Mouse (Mus musculus): ENCODE data around the gene Golga2. TPM values are rescaled to one million over a fixed set of nuclear protein-coding genes. Genes with fewer than 3 reads are reported as not detected.

Gene Golga2
- total and polyA plus RNA-seq, 3 experiments = 31.5 to 82.9 (median 81.1) TPM

DNA sequence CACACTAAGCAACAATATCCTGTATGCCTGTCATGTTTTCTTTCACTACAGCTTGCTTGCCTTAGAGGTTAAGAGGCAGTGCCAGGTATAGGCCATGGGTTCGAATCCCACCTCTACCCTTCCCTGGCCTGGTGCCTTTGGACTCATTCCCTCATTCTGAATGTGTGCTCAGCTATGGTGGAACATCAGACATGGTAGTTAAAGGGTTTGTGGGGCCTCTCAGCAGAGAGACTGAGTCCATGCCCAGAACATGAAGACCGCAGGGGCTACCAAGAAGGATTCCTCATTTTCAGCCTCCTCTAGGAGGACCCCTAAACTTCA is 56.1 kb downstream of the Golga2 start:
- no peak for DNase-seq

DNA sequence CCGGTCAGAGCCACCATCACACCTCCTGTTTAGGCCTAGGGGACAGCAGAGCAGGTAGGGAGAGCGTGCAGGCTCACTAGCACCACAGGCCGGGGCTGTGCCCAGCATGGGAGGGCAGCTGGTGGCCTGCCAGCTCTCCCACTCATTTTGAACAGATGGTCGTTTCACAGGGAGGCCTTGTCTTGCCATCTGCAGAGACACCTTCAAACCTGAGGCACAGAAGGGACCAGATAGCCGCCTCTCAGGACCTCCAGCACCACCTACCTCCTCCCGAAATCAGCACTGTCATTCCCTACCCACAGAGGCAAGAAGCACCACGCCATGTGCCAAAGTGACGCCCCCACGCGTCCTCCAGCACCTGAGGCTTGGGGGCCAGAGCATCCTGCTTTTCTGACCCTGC is 56.9 kb downstream of the Golga2 start:
- DNase-seq = no peak

DNA sequence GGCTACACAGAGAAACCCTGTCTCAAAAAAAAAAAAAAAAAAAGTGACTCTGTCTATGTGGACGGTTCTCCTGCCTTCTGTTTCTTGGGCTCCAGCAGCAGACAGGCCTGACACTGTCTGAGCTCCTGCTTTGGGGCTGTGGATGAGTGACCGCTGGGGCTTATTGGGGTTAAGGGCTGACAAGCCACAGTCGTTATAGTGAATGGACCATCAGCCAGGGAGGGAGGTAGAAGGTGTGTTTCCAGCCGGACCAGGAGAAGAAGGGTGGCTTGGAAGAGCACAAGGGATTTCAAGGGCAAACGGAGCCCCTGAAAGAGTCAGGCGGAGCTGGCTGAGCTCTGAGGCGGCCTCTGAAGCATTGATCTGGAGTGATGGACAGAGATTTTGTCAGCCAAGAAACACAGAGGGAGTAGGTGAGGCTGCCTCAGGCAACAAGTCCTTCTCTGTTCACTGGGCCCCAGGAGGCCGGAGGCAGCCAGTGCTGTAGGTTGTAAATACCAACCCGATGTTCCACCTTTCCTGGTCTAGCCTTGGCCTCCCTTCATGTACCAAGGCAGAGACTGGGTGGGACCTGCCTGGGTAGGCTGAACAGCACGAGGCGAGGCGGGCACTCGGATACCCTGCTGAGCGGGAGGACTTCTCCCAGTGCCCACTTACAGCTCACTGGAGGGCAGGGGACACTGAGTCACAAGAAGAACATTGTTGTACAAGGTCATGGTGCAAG is 57.6 kb downstream of the Golga2 start:
- DNase-seq = no peak

DNA sequence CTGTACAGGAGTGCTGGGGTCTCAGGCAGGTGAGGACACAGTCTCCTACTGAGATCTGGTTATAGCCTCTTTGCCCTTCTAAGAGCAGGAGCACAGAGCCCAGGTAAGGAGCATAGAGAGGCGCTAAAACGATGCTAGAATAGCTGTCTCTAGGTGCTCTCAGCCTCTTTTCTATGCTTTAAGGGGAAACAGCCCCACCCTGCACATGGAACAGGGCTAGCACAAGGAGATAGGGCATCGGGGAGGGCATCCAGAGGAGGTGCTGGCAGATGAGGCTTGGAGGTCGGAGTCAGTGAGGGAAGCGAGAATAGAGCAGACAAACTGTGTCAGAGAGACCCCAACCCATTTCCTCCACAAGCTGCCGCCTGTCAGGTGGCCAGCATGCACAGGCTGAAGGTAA is 59.8 kb downstream of the Golga2 start:
- no peak for DNase-seq

DNA sequence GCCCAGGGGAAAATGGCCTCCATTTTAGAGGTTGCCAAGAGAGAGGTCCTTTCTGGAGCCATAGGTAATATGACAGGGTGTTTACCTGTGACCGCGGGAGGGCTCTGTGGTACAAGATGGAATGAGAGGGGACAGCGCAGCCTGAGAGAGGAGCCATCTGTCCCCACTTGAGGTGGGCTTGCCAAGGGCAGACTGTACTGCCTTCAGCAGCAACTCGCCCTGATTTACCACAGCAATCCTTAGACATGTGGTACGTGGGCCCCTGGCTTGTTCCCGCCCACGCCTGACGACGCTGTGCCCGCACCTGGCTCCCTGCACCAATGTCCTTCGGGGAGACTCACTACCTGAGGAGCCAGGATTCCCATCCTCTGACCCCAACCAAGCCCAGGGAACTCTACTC is 61.1 kb downstream of the Golga2 start:
- DNase-seq = no peak

DNA sequence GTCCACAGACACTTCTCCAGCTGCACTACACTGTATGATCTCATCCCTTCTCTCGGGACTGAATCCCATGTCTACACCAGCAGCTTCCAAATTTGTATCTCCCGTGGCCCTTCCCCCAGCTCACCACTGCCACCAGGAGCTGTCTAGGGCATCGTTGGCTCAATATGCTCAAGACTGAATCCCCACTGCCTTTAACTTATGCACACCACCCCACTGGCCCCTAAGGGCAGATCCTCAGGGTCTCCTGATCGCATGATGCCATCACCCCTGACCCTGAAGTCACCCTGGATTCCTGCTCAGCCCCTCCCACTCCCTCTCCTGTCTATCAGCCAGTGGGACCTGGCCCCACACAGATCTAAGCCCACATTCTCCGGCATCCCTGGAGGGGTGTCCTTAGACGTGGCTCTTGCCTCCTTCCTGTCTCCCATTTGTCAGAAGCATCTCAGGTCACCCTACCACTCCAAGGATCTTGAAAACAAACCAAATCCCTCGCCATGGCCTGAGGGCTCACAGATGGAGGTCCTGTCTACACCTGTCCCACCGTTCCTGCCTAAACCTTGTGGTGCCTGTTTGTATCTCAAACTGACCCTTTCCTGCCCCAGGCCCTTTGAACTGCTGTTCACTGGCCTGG is 62.6 kb downstream of the Golga2 start:
- DNase-seq = no peak

DNA sequence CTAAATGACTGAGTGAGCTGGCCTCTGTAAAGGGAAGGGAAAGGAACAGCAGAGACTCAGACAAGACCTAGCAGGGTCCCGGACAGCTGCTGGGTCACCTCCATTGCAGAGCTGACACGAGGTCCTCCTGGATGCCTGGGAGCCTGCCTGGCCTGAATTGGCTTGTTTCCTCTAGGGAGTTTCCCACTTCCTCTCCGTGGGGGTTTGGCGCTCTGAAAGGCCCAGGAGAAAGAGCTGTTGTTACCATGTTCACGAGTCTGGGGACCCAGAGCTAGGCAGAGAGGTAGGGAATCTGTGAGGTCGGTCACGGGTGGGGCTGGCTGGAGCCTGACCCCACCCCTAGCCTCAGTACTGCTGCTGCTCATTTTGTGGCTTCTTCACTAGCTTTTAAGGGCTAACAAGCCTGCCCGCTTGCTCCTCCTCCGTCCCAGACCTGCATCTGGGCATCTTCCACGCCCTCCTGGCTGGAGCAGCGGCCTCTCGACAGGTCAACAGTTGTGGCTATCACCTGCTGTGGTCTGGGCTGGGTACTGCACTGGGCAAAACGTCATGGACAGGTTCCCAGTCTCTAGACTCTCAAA is 63.4 kb downstream of the Golga2 start:
- no peak for DNase-seq

DNA sequence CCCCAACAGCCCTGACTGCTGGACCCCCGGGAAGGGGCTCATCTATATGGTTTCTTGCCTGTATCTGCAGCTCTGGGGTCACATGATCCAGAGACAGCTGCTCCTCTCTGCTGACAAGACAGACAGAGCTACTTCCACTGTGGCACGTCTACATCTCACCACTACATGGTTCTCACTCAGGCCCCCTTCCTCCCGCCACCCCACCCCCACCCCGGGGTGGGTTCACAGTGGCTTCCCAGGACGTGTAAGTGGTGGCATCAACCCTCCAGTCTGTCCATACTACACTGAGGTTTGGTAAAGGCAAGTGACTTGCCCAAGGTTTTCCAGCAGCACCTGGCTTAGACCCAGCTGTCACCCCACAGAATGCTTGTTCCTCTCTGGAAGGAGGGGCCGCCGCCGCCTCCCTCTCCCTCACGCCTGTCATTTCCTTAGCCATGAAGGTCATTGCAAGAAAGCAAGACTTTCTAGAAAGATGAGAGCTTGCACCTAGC is 64.3 kb downstream of the Golga2 start:
- no peak for DNase-seq

DNA sequence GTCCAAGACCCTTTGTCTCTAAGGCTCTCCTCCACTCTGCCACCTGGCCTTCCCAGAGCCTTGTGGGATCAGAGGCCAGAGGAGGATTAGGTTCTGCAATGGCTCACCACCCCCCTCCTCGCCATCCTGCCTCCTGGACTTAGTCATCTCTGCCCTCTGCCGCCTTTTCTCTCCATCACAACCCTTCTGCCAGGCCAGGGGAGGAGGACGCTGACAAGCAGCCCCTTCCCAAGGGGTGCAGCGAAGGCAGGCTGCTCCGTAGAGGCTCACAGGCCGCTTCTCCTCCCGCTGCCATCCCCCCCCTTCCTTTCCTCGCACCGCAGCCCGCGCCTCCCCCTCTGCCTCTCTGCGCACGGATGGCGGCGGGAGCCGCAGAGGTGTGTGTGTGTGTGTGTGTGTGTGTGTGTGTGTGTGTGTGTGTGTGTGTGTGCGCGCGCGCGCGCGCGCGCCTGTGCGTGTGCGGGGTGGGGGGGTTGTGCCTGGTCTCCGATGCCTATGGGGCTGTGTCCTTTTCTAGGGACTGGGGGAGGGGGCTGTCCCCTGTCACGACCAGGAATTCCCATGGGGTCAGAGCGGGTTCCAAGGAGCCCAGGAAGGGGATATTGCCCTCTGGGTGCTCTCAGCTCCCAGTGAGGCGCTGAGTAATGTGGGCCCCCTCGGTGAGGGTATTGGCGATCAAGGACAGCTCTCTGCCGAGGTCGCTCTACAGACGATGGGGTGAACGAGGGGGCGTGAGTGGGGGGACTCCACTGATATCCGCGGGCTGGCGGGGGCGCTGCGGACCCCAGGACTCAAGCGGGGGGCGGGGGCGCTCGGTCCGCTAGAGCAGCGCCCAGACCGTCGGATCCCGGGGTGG is 65.2 kb downstream of the Golga2 start, which contains the start of gene Ciz1:
TSS of gene Ciz1 (plus strand) at position 177 of the 856 bp plus-strand sequence.
- peak; percentile 58 for DNase-seq

DNA sequence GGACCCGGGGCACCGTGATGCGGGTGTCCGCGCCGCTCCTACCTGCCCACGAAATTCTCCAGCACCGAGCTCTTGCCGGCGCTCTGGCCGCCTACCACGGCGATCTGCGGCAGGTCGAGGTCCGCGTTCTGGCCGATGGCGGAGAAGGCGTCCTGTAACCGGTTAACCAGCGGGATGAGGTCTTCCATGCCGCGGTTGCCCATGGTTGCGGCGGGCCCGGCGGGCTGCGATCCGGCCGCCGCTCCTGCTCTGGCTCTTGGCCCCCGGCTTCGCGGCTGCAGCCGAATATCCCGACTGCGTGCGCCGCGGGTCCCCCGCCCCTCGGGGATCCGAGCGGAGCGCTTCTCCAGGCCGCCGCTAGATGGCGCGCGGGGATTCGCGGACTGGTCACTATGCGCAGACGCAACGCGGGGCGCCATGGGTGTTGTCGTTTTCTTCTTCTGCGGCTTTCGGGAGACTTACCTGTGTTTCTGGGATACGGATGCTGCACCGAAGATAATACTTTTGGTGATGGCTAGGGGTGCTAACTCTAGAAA is 65.9 kb downstream of the Golga2 start, which contains the start of gene Dnm1:
TSS of gene Dnm1 (minus strand) at position 332 of the 536 bp plus-strand sequence.
- peak; percentile 92 for DNase-seq

DNA sequence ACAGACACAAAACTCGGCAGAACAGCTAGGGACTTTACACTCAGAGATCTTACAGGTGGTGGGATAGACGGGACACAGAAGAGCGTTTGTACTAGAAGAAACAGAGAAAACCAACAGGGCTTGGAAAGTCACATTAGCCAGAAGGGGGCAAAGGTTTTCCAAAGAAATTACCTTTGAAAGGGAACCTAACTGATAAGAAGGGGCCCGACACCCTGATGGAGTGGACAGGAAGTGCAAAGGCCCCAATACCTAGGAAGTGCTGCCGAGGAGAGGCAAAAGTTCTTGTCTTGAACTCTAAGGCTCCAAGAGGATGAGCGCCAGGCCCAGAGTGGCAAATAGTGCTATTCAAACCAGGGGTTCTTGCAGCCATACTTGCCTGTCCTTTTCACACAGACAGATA is 66.7 kb downstream of the Golga2 start:
- no peak for DNase-seq

DNA sequence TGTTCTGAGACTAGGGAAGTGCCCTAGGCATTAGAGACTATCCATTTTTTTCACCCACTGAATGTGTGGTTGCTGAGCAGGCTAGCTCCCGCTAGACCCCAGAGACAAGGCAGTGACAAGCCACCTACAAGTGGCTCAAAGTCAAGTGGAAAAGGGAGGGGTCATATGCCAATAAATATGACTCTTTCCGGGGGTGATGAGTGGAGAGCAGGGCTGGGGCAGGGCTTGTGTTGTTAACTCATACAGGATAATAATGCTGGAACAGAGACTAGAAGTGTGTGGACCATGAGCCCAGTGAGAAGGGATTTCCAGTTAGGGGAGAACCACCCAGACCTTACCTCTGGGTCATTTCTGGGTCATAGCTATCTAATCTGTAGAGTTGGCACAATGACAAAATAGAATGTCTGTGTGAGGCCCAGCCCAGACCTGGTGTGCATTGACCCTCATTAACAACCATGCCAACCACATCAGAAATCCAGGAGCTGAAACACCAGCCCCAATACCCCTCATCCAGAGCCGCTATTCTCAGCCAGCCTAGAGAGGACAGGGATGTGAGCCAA is 67.2 kb downstream of the Golga2 start:
- DNase-seq = no peak

DNA sequence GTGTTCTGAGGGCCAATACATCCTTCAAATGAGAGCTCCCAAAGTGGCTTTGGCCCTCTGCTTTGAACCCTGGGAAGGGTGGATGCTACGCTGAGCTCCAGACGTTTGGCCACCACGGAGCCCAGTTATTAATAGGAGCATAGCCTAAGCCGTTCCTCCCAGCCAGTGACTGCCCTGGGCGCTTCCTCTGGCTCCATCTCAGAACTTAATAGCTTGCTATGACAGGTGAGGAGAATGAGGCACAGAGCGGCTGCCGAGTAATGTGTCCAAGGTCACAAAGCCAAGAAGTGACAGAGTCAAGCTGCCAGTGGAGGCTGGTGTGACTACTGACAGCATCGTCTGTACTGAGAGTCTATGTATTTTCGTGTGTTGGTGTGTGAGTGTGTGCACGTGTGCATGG is 69.0 kb downstream of the Golga2 start:
- no peak for DNase-seq

Small RNA genes lying within 50 kb of the gene (microRNA-seq; reads per million reads assigned to microRNA genes)
- gene Gm23363 (0.66 to 1.7 reads per million in 2 experiments), gene Mir199b (14.5 to 25.9 reads per million in 2 experiments)

Other genes starting within 250 kb of the Golga2 start
- gene Fam78a, start 202.5 kb upstream of the Golga2 start, total RNA-seq (2021) = 1 to 10 TPM; 1.5 to 4.8 TPM
- gene Fam78a, start 202.5 kb upstream of the Golga2 start, polyA plus RNA-seq (2012; rRNA removed) = 2.6 and 6.5 TPM in 2 replicates
- gene Plpp7, start 191.9 kb upstream of the Golga2 start, total RNA-seq (2021) = 1 to 10 TPM; 4.0 to 4.2 TPM
- 35.8 and 42.0 TPM in 2 replicates for gene Plpp7, start 191.9 kb upstream of the Golga2 start, polyA plus RNA-seq (2012; rRNA removed)
- gene Prrc2b, start 136.3 kb upstream of the Golga2 start, total RNA-seq (2021) = 100 to 1,000 TPM in 1 of 2 experiments, 10 to 100 TPM in 1; 93.5 to 104 TPM
- 70.0 and 82.7 TPM in 2 replicates for gene Prrc2b, start 136.3 kb upstream of the Golga2 start, polyA plus RNA-seq (2012; rRNA removed)
- 10 to 100 TPM; 32.5 to 40.4 TPM for gene Pomt1, start 50.8 kb upstream of the Golga2 start, total RNA-seq (2021)
- 42.8 and 49.6 TPM in 2 replicates for gene Pomt1, start 50.8 kb upstream of the Golga2 start, polyA plus RNA-seq (2012; rRNA removed)
- gene Uck1, start 27.2 kb upstream of the Golga2 start, total RNA-seq (2021) = 100 to 1,000 TPM; 116 to 148 TPM
- 202 and 249 TPM in 2 replicates for gene Uck1, start 27.2 kb upstream of the Golga2 start, polyA plus RNA-seq (2012; rRNA removed)
- 100 to 1,000 TPM; 324 to 358 TPM for gene Swi5, start 691 bp downstream of the Golga2 start, total RNA-seq (2021)
- 317 and 318 TPM in 2 replicates for gene Swi5, start 691 bp downstream of the Golga2 start, polyA plus RNA-seq (2012; rRNA removed)
- 10 to 100 TPM; 54.0 to 94.0 TPM for gene Ciz1, start 64.9 kb downstream of the Golga2 start, total RNA-seq (2021)
- 290 and 303 TPM in 2 replicates for gene Ciz1, start 64.9 kb downstream of the Golga2 start, polyA plus RNA-seq (2012; rRNA removed)
- 10 to 100 TPM; 15.8 to 22.5 TPM for gene Dnm1, start 66.0 kb downstream of the Golga2 start, total RNA-seq (2021)
- 114 and 144 TPM in 2 replicates for gene Dnm1, start 66.0 kb downstream of the Golga2 start, polyA plus RNA-seq (2012; rRNA removed)
- 100 to 1,000 TPM; 152 to 167 TPM for gene 1110008P14Rik, start 94.6 kb downstream of the Golga2 start, total RNA-seq (2021)
- gene 1110008P14Rik, start 94.6 kb downstream of the Golga2 start, polyA plus RNA-seq (2012; rRNA removed) = 1,060 and 1,061 TPM in 2 replicates
- 1 to 10 TPM; 2.2 to 2.8 TPM for gene Lcn2, start 100.9 kb downstream of the Golga2 start, total RNA-seq (2021)
- 0.45 and 2.1 TPM in 2 replicates for gene Lcn2, start 100.9 kb downstream of the Golga2 start, polyA plus RNA-seq (2012; rRNA removed)
- 10 to 100 TPM; 55.3 to 69.6 TPM for gene Ptges2, start 108.5 kb downstream of the Golga2 start, total RNA-seq (2021)
- gene Ptges2, start 108.5 kb downstream of the Golga2 start, polyA plus RNA-seq (2012; rRNA removed) = 35.6 and 50.7 TPM in 2 replicates
- gene Naif1, start 163.1 kb downstream of the Golga2 start, total RNA-seq (2021) = 1 to 10 TPM; 5.1 to 5.9 TPM
- gene Naif1, start 163.1 kb downstream of the Golga2 start, polyA plus RNA-seq (2012; rRNA removed) = 6.1 and 6.6 TPM in 2 replicates
- gene Slc25a25, start 164.1 kb downstream of the Golga2 start, total RNA-seq (2021) = 10 to 100 TPM; 34.0 to 79.5 TPM
- gene Slc25a25, start 164.1 kb downstream of the Golga2 start, polyA plus RNA-seq (2012; rRNA removed) = 35.2 and 36.8 TPM in 2 replicates
- 10 to 100 TPM; 37.1 to 40.8 TPM for gene Fam102a, start 247.9 kb downstream of the Golga2 start, total RNA-seq (2021)
- gene Fam102a, start 247.9 kb downstream of the Golga2 start, polyA plus RNA-seq (2012; rRNA removed) = 40.2 and 43.1 TPM in 2 replicates